Mouse (Mus musculus) embryonic facial prominence, embryonic 13.5 days (tissue): ENCODE results near the gene Siva1. TPM values are rescaled to one million over a fixed set of nuclear protein-coding genes. Genes with fewer than 3 reads are reported as not detected.

ENCODE experiments used
- ATAC-seq: fragments of 200-750 bp; cut with Nextera tagmentation; 2 replicates; pipeline ENCODE4 v1.8.0; 2017; ENCODE audit warnings: low read depth; ENCODE audit not compliant: insufficient number of reproducible peaks, insufficient read depth, low FRiP score, low TSS enrichment
- H3K27ac ChIP-seq: fragments of 300-500 bp; sonication (generic); 2 replicates; pipeline ENCODE4 v1.5.1; 2015; ENCODE audit warnings: moderate library complexity, mild to moderate bottlenecking, inconsistent platforms
- H3K27me3 ChIP-seq: fragments of 300-500 bp; sonication (generic); 2 replicates; pipeline ENCODE4 v1.6.1; 2015; ENCODE audit warnings: mild to moderate bottlenecking, inconsistent platforms
- H3K36me3 ChIP-seq: fragments of 300-500 bp; sonication (generic); 2 replicates; pipeline ENCODE4 v1.6.1; 2015; ENCODE audit warnings: mild to moderate bottlenecking, inconsistent platforms
- H3K4me1 ChIP-seq: fragments of 300-500 bp; sonication (generic); 2 replicates; pipeline ENCODE4 v1.6.1; 2015; ENCODE audit warnings: inconsistent platforms
- H3K4me2 ChIP-seq: fragments of 300-500 bp; sonication (generic); 2 replicates; pipeline ENCODE4 v1.6.1; 2015; ENCODE audit warnings: moderate library complexity, mild to moderate bottlenecking, inconsistent platforms
- H3K4me3 ChIP-seq: fragments of 300-500 bp; sonication (generic); 2 replicates; pipeline ENCODE4 v1.5.1; 2015; ENCODE audit warnings: mild to moderate bottlenecking, inconsistent platforms
- H3K9ac ChIP-seq: fragments of 300-500 bp; sonication (generic); 2 replicates; pipeline ENCODE4 v1.6.1; 2015; ENCODE audit warnings: mild to moderate bottlenecking, inconsistent platforms
- H3K9me3 ChIP-seq: fragments of 300-500 bp; sonication (generic); 2 replicates; pipeline ENCODE4 v1.6.1; 2016; ENCODE audit warnings: inconsistent platforms
- WGBS: fragments of 180-500 bp; shearing (Covaris S2); methylation state at CpG from one replicate; pipeline ENCODE4 v1.1.7; 2015; ENCODE audit warnings: mixed read lengths; 5-methylcytosine and 5-hydroxymethylcytosine counted together
- polyA plus RNA-seq: library from polyadenylated mRNA; unstranded; fragments of >200 nt; fragmentation: Nextera tagmentation; extraction: Ambion mirVana; gene quantifications from 2 replicates; pipeline ENCODE4 v1.2.1, GENCODE M21; 2015

Gene Siva1
- polyA plus RNA-seq, 1 experiment from 2014 or later, result 252 TPM

- Histone ChIP-seq H3K4me3 (no peak overlapping the region), H3K27me3 (no peaks in the 10 kb centered on the region), H3K9me3 (no peaks in the 10 kb centered on the region), H3K4me2 (no peak overlapping the region), H3K27ac (peak overlapping the region; percentile 92), H3K9ac (0 out of 2 replicates have a peak overlapping the region, but pooled peaks have one; percentile 49), H3K4me1 (peaks cover 66% of the 10 kb centered on the region), H3K36me3 (peaks cover 94% of the 10 kb centered on the region)
- no peak for ATAC-seq
- WGBS, result 86% methylated on average over 9 of the region's 9 CpGs
These were observed 17.4 kb downstream of the Siva1 start for GRCm38 (mm10) chr12:112661851-112662250.

GRCm38 (mm10) chr12:112663303-112663702 is 18.8 kb downstream of the Siva1 start:
- Histone ChIP-seq H3K4me2 (no peak overlapping the region), H3K4me3 (no peak overlapping the region), H3K4me1 (peaks cover 76% of the 10 kb centered on the region), H3K9me3 (no peaks in the 10 kb centered on the region), H3K36me3 (peaks cover 94% of the 10 kb centered on the region), H3K27me3 (no peaks in the 10 kb centered on the region), H3K9ac (0 out of 2 replicates have a peak overlapping the region, but pooled peaks have one; percentile 12), H3K27ac (peak overlapping the region; percentile 56; the same call in 1 of the 2 replicates)
- WGBS, result 85% methylated on average over 11 of the region's 11 CpGs
- ATAC-seq, result no peak

- H3K36me3 ChIP-seq, result peaks cover 94% of the 10 kb centered on the region
- no peak overlapping the region for H3K4me3 ChIP-seq
- peaks cover 76% of the 10 kb centered on the region for H3K4me1 ChIP-seq
- H3K9ac ChIP-seq, result 0 out of 2 replicates have a peak overlapping the region, but pooled peaks have one; percentile 12
- WGBS, result 88% methylated on average over 12 of the region's 12 CpGs
- H3K9me3 ChIP-seq, result no peaks in the 10 kb centered on the region
- no peaks in the 10 kb centered on the region for H3K27me3 ChIP-seq
- no peak overlapping the region for H3K4me2 ChIP-seq
- no peak overlapping the region for H3K27ac ChIP-seq
- ATAC-seq, result no peak
These were observed 19.2 kb downstream of the Siva1 start for GRCm38 (mm10) chr12:112663716-112664115.

- 0 out of 2 replicates have a peak overlapping the region, but pooled peaks have one; percentile 12 for H3K9ac ChIP-seq
- peaks cover 94% of the 10 kb centered on the region for H3K36me3 ChIP-seq
- H3K4me1 ChIP-seq, result peaks cover 76% of the 10 kb centered on the region
- no peak overlapping the region for H3K4me3 ChIP-seq
- H3K27me3 ChIP-seq, result no peaks in the 10 kb centered on the region
- 70% methylated on average over 2 of the region's 2 CpGs for WGBS
- H3K9me3 ChIP-seq, result no peaks in the 10 kb centered on the region
- H3K4me2 ChIP-seq, result no peak overlapping the region
- H3K27ac ChIP-seq, result 0 out of 2 replicates have a peak overlapping the region, but pooled peaks have one; percentile 22
- ATAC-seq, result no peak
These were observed 19.6 kb downstream of the Siva1 start for GRCm38 (mm10) chr12:112664124-112664523.

GRCm38 (mm10) chr12:112664656-112665055 is 20.2 kb downstream of the Siva1 start:
- peak overlapping the region; percentile 60; the same call in 1 of the 2 replicates for H3K27ac ChIP-seq
- H3K9ac ChIP-seq, result no peak overlapping the region
- H3K9me3 ChIP-seq, result no peaks in the 10 kb centered on the region
- no peaks in the 10 kb centered on the region for H3K27me3 ChIP-seq
- no peak for ATAC-seq
- H3K4me3 ChIP-seq, result no peak overlapping the region
- no peak overlapping the region for H3K4me2 ChIP-seq
- H3K4me1 ChIP-seq, result peaks cover 80% of the 10 kb centered on the region
- WGBS, result 82% methylated on average over 5 of the region's 5 CpGs
- H3K36me3 ChIP-seq, result peaks cover 94% of the 10 kb centered on the region

- H3K27me3 ChIP-seq, result no peaks in the 10 kb centered on the region
- H3K36me3 ChIP-seq, result peaks cover 94% of the 10 kb centered on the region
- peak overlapping the region; percentile 36; the same call in 1 of the 2 replicates for H3K9ac ChIP-seq
- WGBS, result 66% methylated on average over 18 of the region's 18 CpGs
- peaks cover 77% of the 10 kb centered on the region for H3K4me1 ChIP-seq
- H3K4me2 ChIP-seq, result peak overlapping the region; percentile 7; the same call in 1 of the 2 replicates
- no peaks in the 10 kb centered on the region for H3K9me3 ChIP-seq
- no peak for ATAC-seq
- peak overlapping the region; percentile 60 for H3K27ac ChIP-seq
- H3K4me3 ChIP-seq, result no peak overlapping the region
These were observed 21.0 kb downstream of the Siva1 start for GRCm38 (mm10) chr12:112665445-112665844.

- H3K9ac ChIP-seq, result peak overlapping the region; percentile 36
- no peaks in the 10 kb centered on the region for H3K27me3 ChIP-seq
- peaks cover 94% of the 10 kb centered on the region for H3K36me3 ChIP-seq
- WGBS, result 89% methylated on average over 9 of the region's 9 CpGs
- H3K4me1 ChIP-seq, result peaks cover 77% of the 10 kb centered on the region
- no peaks in the 10 kb centered on the region for H3K9me3 ChIP-seq
- H3K4me2 ChIP-seq, result peak overlapping the region; percentile 7; the same call in 1 of the 2 replicates
- peak overlapping the region; percentile 60 for H3K27ac ChIP-seq
- H3K4me3 ChIP-seq, result no peak overlapping the region
- ATAC-seq, result no peak
These were observed 21.5 kb downstream of the Siva1 start for GRCm38 (mm10) chr12:112665881-112666544.

GRCm38 (mm10) chr12:112667619-112668297 is 23.3 kb downstream of the Siva1 start:
- no peak overlapping the region for H3K4me2 ChIP-seq
- no peak for ATAC-seq
- no peak overlapping the region for H3K9ac ChIP-seq
- 80% methylated on average over 10 of the region's 10 CpGs for WGBS
- H3K9me3 ChIP-seq, result no peaks in the 10 kb centered on the region
- H3K27ac ChIP-seq, result no peak overlapping the region; the same call in 1 of the 2 replicates
- H3K36me3 ChIP-seq, result peaks cover 80% of the 10 kb centered on the region
- H3K4me3 ChIP-seq, result no peak overlapping the region
- H3K27me3 ChIP-seq, result no peaks in the 10 kb centered on the region
- peaks cover 77% of the 10 kb centered on the region for H3K4me1 ChIP-seq

GRCm38 (mm10) chr12:112670718-112671393 is 26.4 kb downstream of the Siva1 start:
- WGBS, result 53% methylated on average over 9 of the region's 9 CpGs
- peaks cover 54% of the 10 kb centered on the region for H3K36me3 ChIP-seq
- H3K9ac ChIP-seq, result peak overlapping the region; percentile 51
- peaks cover 67% of the 10 kb centered on the region for H3K4me1 ChIP-seq
- no peaks in the 10 kb centered on the region for H3K27me3 ChIP-seq
- peak overlapping the region; percentile 85 for H3K4me2 ChIP-seq
- no peak overlapping the region for H3K4me3 ChIP-seq
- H3K9me3 ChIP-seq, result no peaks in the 10 kb centered on the region
- H3K27ac ChIP-seq, result no peak overlapping the region
- no peak for ATAC-seq

GRCm38 (mm10) chr12:112671891-112672290 is 27.4 kb downstream of the Siva1 start:
- H3K9ac ChIP-seq, result peak overlapping the region; percentile 51; the same call in 1 of the 2 replicates
- H3K36me3 ChIP-seq, result peaks cover 44% of the 10 kb centered on the region
- ATAC-seq, result no peak
- H3K4me3 ChIP-seq, result peak overlapping the region; percentile 100
- 82% methylated on average over 7 of the region's 7 CpGs for WGBS
- no peaks in the 10 kb centered on the region for H3K9me3 ChIP-seq
- H3K27me3 ChIP-seq, result no peaks in the 10 kb centered on the region
- H3K4me2 ChIP-seq, result peak overlapping the region; percentile 85
- H3K4me1 ChIP-seq, result peaks cover 56% of the 10 kb centered on the region
- no peak overlapping the region for H3K27ac ChIP-seq
